Comparison of ENCODE assay signal across 12 mouse cellular contexts in the genomic region with DNA sequence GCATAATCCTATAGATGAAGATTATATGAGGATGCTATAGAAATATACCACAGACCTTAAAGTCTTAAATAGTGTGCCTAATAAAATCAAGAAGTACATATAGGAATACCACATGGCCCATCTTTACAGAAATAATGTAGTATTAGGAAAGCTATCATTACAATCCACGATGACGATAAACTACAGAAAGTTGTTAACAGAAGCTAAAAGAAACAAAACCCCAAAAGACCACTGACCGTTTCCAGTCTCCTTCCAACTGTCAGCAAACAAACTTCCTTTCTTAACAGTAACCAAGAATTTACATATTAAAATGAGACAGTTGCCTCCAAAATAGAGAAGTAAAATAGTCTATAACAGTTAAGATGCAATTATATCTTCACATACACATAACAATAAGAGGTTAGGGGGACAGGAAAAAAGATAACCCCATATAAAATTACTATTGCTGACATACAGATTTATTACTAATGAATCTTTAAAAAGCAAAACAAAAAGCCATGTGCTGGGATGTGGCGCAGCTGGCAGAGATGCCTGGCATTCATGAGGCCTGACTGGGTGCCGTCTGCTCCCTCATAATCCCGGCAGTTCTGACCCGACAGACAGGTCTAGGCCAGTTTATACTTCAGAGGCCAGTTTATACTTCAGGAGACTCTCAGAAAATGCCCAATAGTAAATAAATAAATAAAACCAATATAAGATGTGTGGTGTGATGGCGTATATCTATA.
"Had no signal": no experiment of that assay in that cellular context is flagged by ENCODE, and none has a peak within 500 bp of the region (broad histone marks: within the 10 kb centered on the region; RNA-seq: fewer than 3 reads in every experiment).

No protein-coding gene starts in this region.

- ATAC-seq: midbrain, embryonic 16.5 days had no signal

- DNase-seq: kidney, adult 18-20 months; kidney, adult 9 months; kidney, postnatal 14 days; kidney, postnatal 4 days; liver, embryonic 13.5 days; lung, adult 2 months; lung, postnatal 14 days; retina, postnatal 1 day; thymus, adult 2 months; thymus, postnatal 14 days; thymus, postnatal 4 days had no signal
